Mouse (Mus musculus): Measurements from ENCODE around the gene Acsf3. TPM values are rescaled to one million over a fixed set of nuclear protein-coding genes. Genes with fewer than 3 reads are reported as not detected.

Gene Acsf3
- total and polyA plus RNA-seq, 3 experiments = 40.4 to 44.4 (median 42.3) TPM

DNA sequence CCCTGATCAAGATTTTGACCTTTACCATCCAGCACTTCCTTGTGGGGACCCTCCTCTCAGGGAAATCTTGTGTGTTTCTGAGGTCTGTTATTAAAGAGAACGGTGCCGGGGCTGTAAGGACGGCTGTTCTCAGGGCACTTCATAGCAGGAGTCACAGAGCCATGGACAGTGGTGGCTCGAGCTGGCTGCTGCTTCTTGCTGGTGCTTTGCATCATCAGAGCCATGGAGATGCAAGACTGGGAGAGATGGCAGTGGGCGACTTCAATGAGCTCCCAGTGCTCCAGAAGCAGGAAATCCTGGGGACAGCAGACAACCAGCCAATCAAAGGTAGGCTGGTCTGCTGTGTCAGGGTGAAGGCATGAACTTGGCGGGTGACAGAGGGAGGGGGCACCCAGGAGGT is 14.2 kb upstream of the Acsf3 start:
- no peak for DNase-seq

DNA sequence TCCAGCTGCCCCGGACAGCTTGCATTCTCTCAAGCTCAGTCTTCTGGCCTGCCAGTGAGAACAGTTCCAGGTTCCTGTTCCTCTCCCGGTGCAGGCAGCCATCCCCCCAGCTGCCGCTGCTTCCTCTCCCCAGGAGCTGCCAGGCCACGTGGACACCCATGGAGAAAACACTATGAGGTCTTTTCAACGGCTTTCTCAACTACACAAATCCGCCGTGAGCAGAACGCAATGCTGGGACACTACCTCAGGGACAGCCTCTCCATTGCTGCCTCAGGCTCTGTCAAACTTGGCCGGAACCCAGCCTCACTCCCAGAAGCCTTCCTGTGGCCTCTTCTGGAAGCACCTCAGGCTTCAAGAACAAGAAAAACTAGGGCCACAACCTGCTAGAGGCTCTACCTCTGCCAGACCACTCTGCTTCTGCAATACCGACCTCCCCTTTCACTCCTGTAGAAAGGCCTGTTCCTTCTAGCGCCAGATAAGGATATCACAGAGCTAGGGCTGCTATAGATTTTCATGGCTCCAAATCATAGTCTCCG is 12.5 kb upstream of the Acsf3 start:
- no peak for DNase-seq

DNA sequence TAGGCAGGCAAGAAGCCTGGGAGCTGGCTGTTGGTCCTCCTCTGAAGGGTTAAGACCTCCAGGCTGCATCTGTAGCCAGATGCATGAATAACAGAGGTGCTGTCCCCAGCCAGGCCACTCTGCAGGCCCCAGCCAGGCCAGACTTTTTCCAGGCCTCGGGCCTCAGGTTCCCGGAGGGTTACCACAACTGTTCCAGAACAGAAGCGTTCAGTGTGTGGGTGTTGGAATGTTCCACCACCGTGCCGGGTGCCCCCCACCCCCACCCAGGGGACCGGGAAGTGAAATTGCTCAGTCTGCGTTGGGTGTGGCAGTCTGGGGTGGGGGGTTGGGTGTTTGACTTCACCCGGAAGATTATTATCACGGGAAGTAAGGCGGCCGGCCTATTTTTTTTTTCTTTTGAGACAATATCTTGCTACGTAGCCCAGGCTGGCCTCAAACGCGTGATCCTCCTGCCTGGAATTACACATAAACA is 12.0 kb upstream of the Acsf3 start:
- peak; percentile 20 for DNase-seq

DNA sequence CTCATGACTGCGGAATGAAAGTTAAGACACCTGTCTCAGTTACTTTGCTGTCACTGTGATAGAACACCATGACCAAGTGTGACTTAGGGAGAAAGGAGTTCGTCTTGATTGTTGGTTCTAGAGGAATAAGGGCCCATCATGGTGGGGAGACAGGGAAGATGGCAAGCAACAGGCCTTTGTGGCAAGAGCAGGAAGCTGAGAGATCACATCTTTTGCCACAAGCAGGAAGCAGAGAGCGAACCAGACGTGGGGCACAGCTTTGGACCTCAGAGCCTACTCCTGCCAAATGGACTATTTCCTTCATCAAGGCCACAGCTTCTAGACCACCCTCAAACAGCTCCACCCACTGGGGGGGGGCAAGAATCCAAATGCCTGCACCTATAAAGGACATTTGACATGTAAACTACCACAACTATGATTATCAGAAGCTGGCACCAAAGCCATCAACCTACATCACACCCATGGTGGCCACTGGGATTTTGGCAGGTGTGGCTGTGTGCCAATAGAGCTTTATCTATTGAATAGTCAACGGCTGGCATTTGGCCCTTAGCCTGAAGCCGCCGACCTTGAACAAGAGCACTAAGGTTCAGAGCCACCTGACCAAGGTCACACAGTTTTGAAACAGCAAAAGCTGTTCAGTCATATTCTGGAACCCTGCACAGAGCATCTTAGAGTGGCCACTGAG is 10.4 kb upstream of the Acsf3 start:
- peak; percentile 27 for DNase-seq

DNA sequence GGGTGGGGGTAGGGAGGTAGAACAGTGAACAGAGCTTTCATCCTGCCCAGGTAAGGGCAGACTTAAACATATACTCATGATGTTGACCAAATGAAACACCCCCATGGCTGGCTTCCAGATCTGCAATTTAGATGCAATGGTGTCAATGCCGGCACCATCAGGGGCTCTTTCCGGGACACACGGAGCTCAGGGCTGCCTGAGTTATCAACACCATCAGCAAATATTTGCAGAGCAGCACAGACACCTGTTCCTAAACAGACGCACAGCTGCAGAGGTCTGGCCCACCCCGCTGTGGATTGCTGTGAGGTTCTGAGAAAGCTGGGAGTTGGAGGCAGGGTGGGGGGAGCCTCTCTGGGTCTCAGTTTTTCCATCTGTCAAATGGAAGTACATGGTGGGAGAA is 9.1 kb upstream of the Acsf3 start:
- no peak for DNase-seq

DNA sequence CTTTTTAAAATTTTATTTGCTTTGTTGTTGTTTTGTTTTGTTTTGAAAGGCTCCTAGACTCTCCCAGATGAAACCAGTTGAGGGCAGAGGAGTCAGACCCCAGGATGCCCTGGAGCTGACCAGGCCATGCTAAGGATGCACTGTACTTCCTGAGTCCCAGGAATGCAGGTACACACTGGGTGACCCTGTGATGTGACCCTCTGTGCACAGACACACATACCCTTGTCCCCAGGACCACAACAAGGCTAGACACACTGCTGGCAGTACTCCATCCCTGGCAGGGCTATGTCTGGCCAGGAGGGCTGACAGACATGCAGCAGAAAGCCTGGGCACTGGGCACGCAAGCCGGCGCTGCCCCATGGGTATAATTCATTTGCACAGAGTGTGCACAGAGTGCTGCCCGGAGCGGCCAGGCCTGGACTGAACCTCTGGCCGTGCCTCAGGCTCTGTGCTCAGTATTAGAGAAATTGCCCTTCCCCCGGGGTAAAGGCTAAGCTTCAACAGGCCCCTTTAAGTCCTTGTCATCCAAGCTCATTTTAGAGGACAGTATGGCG is 8.6 kb upstream of the Acsf3 start:
- peak; percentile 43 for DNase-seq

DNA sequence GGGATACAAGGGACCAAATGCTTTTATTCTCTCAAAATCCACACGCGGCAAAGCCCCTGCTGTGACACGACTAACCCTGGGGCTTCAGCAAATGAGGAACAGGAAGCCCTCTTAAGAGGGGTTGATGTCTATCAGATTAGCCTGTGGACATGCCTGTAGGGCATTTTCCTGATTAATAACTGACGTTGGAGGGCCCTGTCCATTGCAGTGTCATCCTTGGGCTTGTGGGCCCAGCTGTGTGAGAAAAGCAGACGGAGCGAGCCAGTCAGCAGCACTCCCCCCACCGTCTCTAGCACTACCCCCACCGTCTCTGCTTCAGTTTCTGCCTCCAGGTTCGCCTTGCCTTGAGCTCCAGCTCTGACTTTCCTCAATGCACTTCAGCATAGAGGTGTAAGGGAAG is 8.1 kb upstream of the Acsf3 start:
- no peak for DNase-seq

DNA sequence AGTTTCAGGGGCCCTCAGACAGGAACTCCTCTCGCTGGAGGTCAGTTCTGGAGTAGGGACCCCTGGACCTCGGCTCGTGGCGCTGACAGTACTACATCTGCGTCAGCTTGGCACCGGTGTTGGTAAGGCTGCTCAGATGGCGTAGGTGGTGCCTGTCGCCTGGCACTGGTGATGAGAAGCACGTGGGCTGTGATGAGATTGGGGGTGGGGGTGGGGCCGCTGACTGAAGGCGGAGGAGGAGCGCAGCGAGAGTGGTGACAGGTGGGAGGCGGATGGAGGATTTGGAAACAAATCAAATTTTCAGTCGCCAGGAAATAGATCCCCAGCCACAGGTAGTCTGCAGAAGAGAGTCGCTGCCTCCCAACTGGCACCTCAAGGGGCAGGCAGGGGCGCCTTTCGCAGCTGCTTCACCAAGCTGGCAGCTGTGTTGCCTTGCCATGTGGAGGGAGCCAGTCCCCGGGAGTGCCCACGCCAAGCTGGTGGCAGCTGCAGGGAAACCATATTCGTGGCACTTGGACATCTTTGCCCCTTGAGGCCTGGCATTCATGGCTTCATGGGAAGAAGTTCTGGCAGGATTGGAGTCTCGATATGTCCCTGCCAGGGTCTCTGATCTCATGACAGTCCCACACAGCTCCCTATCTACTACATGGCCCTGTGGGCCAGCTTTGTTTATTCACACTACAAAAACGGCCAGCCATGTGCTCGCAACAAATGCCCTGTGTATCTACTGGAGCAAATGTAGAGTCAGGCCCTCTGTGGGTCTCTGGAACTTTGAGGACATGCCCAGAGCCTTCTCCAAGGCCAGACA is 5.8 kb upstream of the Acsf3 start:
- DNase-seq = no peak

DNA sequence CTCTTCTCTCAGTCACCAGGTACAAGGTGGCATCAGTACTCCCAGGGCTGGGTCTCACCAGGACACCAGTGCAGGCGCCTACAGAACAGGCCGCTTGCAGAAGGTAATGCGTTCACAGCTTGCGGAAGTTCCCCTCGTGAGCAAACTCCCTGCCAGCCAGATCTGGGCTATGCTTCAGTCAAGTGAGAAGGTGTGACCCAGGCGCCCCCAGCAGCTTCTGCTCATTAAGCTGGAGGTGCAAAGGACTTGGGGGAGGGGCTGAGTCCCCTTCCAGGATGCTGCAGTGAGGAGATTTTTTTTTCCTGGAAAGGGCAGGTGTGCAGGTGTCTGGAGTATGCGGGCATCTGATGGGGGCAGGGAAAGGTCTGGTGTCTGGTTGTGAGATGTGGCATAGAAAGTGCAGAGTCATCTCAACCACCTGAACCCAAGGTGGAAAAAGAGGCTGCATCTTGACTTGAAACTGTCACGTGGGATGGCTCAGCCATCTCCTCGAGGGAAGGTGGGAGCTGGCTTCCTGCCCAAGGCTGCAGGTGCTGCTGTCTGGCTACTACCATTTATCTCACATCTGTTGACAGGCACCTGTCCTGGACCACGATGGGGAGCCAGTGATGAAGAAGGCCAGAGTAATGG is 2.7 kb upstream of the Acsf3 start:
- no peak for DNase-seq

DNA sequence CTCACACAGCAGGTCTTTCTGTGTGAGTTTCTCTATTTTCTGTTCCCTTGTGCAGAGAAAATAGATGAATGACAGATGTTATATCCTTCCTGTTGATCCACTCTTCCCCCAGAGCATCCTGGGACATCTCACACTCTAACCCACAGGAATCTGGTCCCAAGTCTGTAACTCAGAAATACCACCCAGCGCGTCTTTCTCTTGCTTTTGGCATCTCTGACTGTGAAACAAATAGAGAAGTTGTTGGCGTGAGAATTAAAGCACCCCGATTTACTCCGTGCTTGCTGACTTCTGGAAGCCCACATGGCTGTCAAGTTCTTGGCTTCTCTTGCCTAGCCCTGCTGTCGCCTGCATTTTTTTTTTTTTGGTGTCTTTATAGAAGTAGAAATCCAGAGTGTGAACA is 2.4 kb downstream of the Acsf3 start:
- DNase-seq = no peak

DNA sequence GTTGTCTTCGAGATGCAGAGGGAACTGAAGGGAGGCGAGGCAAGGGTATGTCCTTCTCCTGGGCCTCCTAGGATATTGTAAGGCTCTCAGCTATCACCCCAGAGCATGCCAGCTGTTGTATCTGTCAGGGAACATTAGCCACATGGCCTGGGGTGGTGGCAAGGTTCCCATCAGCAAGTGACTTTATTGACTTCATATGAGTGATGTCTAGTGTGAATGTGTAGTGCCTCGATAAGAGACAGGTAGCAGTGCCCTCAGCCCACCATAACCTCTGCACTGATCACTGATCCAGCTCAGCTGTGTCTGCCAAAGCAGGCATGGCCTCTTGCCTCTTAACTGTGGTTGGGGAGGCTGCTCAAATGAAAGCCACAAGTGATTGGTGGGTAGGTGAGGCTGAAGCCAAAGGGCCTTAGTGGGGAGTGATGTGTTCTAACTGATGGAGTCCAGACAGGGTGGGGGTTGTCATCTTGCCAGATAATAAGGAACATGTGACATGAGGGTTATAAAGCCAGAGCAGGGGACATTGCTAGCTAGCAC is 3.5 kb downstream of the Acsf3 start:
- no peak for DNase-seq

DNA sequence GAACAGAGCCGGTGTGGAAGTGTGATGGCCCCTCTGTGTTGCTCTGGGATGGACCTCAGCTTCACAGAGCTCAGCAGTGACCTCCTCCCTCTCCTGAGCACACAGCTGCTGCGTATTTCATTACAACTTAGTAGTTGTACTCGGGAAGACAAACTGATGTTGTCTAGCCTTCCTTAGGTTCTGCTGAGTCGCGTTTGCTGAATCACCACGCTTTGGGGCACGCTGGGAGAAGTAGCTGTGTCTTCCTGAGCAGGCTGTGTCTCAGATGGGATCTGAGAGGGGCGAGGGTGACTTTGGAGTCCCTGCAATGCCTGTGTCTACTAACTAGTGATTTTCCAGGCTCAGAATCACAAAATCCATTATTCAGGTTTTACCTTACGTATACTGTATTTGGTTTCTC is 4.0 kb downstream of the Acsf3 start:
- DNase-seq = no peak

DNA sequence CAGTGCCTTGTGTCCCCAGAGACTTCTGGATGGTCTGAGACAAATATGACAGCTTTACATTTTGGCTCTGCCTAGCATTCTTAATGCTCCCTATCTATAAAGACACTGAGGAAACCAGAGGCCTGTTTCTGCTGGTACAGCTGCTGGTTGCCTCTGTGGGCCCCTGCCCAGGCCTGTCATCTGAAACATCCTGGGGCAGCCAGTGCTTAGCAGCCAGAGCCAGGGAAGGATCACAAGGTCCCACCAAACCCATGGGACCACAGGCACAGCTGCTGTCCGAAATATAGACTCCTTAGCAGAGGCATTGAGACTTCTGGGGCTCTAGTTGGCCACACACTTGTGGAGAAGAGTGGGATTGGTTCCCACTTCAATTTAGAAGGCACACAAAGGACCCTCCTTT is 9.5 kb downstream of the Acsf3 start:
- no peak for DNase-seq

DNA sequence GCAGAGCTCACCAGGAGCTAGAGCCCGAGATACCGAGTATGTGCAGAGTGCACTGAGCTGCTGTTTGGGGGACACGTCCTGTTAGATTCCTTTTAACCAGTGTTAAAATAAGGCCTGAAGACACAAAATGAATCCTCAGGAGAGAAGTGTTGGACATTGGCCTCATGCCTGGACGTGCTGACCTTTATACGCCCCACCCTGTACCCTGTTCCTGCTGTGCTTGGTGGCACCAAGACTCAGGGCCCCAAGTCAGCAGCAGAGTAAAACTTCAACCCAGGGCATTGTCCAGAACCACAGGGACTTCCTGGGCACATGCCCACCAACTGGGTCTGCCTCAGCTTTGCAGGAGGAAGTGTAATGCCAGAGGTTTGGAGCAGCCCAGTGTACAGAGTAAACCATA is 14.5 kb downstream of the Acsf3 start:
- DNase-seq = peak; percentile 28

DNA sequence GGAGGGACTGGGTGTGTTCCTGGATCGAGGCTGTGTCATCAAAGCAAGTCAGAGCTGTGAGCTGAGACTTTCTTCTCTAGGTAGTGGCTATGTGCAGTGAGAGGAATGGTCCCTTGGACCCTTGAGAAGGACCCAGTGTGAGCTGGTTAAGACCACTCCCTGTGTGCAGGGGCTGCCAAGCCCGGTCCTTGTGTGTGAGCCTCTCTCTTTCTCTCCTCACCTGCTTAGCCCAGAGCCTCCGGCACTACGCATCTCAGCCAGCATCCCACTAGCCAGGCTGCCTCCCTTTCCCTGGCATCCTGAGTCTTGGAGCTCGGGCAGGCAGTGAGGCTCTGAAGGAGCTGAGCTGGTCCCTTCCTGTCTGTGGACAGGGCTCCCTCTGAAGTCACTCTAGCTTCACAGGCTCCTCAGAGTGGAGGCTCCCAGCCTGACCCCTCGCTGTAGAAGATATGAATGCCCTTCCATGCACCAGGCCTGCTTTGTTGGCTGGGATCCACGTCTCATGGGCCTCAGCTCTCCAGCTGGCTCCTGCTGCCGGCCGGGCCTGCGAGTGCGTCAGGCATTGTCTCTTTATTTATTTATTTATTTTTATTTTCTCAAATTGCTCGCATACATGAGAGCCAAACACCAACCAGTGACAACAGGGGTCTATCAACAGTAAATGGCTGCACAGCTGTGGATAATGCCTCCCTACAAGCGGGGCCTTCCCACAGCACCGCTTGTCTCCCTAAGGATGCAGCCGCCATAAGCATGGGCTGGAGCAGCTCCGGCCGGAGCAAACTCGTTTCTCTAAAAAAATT is 18.3 kb downstream of the Acsf3 start:
- no peak for DNase-seq

DNA sequence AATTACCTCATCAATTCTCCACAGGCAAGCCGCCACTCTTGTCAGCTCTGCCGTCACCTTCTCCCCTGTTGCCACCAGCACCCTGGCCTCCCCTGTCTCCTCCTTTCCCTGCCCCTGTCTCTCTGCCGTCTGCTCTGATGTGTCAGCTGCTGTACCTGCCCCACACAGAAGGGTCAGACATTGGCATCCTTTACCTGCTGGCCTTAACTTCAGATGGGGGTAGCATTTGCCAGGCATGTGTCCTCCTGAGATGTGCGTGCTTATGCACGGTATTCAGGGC is 18.8 kb downstream of the Acsf3 start:
- DNase-seq = no peak

DNA sequence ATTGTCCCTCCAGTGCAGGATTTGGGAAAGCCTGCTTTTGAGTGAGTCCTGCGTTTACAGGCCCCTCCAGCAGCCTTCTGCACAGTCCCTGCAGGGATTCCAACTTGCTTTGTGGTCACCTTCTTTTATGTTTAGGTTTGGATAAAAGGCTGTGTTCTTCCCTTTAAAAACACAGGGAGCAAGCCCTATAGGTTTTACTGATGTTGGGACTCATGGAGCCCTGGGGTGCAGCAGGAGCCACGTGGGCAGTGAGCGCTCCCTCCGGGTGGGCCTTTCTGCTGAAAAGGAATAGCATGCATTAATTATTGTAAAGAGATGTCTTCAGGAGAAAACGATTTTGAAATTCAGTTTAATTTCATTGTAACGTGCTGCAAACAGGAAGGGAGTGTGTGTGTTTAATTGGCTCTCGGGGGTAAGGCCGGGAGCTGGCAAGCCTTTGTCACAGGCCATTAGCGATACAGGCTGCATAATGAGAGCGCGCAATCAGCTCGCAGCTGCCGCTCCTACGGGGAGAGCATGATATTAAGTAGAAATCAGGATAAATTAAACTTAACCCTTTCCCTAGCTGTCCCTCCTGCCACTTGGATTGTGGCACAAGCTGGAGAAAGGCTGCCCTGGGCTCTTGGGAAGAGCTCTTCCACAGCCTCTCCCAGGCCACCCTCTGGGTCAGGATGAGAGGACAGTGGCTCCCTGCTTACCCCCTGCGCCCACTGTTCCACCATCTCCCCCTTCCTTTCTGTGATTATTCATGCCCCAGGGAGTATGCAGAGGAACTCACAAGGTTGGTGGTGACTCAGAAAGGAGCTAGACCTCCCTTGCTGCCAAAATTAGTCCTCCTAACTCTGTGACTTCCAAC is 28.8 kb downstream of the Acsf3 start:
- DNase-seq = peak; percentile 32

DNA sequence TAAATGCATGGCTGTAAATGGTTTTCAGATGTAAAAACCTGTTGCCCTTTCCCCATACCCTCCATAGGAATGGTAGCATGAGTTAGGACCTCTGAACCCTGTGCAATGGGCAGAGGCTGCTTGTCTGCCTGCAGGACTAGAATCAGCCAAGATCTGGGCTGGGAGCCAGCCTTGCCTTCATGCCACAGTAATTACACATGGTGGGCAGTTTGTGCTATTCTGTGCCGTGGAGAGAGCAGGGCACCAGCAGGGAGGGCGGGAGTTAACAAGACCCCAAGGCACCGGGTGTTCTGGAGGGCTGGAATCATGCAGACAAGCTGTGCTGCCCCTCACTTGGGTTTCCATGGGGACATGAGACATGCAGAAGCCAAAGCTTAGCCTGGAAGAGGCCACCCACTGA is 30.1 kb downstream of the Acsf3 start:
- peak; percentile 43 for DNase-seq

DNA sequence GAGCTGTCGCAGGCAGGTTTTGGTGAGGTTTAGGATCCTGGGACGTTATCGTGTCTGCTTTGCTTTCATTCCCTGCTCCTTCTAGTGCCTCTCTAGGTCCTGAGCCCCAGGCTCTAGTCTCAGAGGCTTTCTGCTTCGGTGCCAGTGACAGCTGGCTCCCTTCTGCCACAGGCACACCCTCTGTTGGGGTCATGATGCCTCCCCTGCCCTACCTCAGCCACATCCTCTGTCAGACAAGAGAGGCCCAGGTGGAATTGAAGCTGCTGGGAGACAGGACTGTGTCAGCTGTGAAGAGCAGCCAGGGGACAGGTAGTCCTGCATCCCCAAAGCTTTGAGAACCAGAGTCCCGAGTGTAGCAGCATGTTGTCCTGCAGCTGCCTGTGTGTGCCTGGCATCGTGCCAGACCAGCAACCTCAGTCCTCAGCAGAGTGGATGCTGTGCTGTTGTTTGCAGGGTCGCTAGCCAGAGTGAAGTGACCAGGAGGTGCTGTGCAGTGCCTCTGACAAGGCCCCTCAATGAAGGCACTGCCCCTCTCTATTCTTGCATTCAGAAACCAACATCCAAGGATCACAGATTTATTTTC is 31.8 kb downstream of the Acsf3 start:
- DNase-seq = no peak

DNA sequence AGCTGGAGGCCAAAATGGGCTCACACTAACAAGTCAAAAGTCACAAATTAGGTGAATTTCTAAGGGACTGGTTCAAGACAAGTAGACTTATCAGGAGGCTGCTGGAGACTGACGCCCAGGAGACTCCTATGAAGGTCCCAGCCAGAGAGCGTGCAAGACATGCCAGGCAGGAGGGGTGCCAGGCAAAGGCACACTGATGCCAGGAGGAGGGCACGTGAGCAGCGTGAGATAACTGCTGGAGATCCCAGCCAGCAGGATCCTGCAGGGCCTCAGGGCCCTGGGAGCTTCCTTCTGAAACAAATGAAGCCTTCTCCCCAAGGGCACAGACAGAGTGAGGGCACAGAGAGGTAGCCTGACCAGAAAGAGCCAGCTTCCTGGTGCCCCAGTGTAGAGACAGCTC is 32.6 kb downstream of the Acsf3 start:
- DNase-seq = peak; percentile 50

Measured in adrenal gland, adult 2 months (tissue).